Mouse (Mus musculus): ENCODE measurements around the gene Ints1. TPM values are rescaled to one million over a fixed set of nuclear protein-coding genes. Genes with fewer than 3 reads are reported as not detected.

The Ints1 gene
- polyA plus RNA-seq, 1 experiment from 2014 or later: 35.4 TPM

DNA sequence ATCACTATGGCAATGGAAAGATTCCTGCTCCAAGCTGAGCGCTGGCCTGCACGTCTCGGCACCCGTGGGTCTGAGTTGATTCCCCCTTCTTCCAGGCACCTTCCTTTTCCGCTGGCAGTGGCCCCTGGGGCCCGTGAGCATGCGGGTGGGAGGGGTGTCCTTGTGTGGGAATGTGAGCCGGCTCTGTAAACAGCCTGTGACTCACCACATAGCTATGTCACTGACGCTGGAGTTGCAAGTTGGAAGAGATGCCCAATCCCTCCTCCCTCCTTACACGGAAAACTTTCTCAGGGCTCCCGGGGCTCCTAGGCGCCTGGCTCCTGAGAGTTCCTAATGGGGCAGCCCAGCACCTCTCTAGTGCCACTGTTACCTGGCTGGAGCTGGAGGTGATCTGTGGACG is 21.4 kb upstream of the Ints1 start:
- H3K9me3 ChIP-seq (ENCODE audit: control insufficient read depth, low read length): no peaks in the 10 kb centered on the region
- peak; percentile 30; the same call in 1 of the 2 replicates for ATAC-seq (ENCODE audit: low read depth)
- H3K4me1 ChIP-seq (ENCODE audit: control insufficient read depth, insufficient read depth, low read length): peaks cover 45% of the 10 kb centered on the region
- H3K9ac ChIP-seq (replicated peaks; ENCODE audit: low read depth, low read length): 0 out of 2 replicates have a peak overlapping the region, but pooled peaks have one; percentile 54
- peak overlapping the region; percentile 91 for H3K27ac ChIP-seq (ENCODE audit: low read depth, low read length)
- no peaks in the 10 kb centered on the region for H3K27me3 ChIP-seq (ENCODE audit: control insufficient read depth, insufficient read depth, low read length)
- WGBS: 16% methylated on average over 13 of the region's 13 CpGs
- 0 out of 2 replicates have a peak, but pooled peaks cover 3% of the 10 kb centered on the region for H3K36me3 ChIP-seq (ENCODE audit: control insufficient read depth, insufficient read depth, low read length)
- H3K4me2 ChIP-seq (ENCODE audit: low read depth, low read length): peak overlapping the region; percentile 60
- no peak overlapping the region for H3K4me3 ChIP-seq (ENCODE audit: low read depth, low read length)

DNA sequence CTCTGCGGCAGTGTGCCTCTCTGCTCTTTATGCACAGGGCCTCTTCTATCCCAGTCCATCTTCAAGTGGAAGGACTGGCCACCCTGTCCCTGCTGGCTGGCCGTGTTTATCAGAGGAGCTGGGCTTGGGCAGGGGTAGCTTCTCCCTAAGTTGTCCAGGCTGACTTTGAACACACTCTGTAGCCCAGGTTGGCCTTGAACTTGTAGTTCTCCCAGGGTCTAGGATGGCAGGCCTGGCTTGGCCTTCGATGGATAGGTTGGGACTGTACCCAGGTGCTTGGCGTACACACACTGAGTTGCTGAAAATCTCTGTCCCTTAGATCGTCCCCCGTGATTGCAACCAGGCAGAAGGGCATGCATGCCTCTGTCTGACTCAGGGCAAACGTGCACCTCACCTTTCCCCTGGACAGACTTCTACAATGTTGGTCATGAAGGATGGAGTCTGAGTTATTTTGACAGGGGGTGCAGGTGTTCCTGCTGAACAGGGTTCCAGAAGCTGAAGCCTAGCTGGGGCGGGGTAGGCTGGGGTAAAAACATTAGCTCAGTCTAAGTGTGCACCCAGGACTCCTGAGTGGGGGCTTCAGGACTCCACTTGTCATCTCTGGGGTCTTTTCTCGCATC is 20.6 kb upstream of the Ints1 start:
- Histone ChIP-seq H3K27me3 (ENCODE audit: control insufficient read depth, insufficient read depth, low read length) (no peaks in the 10 kb centered on the region), H3K4me3 (ENCODE audit: low read depth, low read length) (no peak overlapping the region), H3K4me2 (ENCODE audit: low read depth, low read length) (no peak overlapping the region), H3K9me3 (ENCODE audit: control insufficient read depth, low read length) (no peaks in the 10 kb centered on the region), H3K9ac (replicated peaks; ENCODE audit: low read depth, low read length) (no peak overlapping the region; the same call in 1 of the 2 replicates), H3K27ac (ENCODE audit: low read depth, low read length) (peak overlapping the region; percentile 34; the same call in 1 of the 2 replicates), H3K4me1 (ENCODE audit: control insufficient read depth, insufficient read depth, low read length) (peaks cover 47% of the 10 kb centered on the region), H3K36me3 (ENCODE audit: control insufficient read depth, insufficient read depth, low read length) (0 out of 2 replicates have a peak, but pooled peaks cover 3% of the 10 kb centered on the region)
- ATAC-seq (ENCODE audit: low read depth): no peak
- WGBS: 79% methylated on average over 9 of the region's 9 CpGs

DNA sequence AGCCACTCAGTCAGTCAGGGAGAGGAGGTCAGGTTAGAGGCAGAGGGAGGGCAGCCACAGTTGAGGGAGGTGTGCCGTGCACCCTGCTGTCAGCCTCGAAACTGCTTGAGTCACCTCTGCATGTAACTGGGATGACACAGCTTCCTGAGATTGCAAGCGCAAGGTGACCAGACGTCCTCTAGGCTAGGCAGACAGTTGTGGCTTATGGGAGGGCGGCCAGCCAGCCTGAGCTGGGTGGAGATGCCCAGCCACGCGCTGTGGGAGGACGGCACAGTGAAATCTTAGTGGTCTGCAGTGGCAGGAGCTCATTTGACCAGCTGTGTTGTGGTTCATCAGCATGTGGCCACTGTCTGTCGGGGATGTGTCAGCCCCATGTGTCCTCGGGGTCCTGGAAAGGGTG is 19.5 kb upstream of the Ints1 start:
- Histone ChIP-seq H3K36me3 (ENCODE audit: control insufficient read depth, insufficient read depth, low read length) (no peaks in the 10 kb centered on the region), H3K4me1 (ENCODE audit: control insufficient read depth, insufficient read depth, low read length) (peaks cover 49% of the 10 kb centered on the region), H3K4me3 (ENCODE audit: low read depth, low read length) (no peak overlapping the region), H3K27me3 (ENCODE audit: control insufficient read depth, insufficient read depth, low read length) (no peaks in the 10 kb centered on the region), H3K9ac (replicated peaks; ENCODE audit: low read depth, low read length) (no peak overlapping the region), H3K4me2 (ENCODE audit: low read depth, low read length) (no peak overlapping the region), H3K27ac (ENCODE audit: low read depth, low read length) (no peak overlapping the region), H3K9me3 (ENCODE audit: control insufficient read depth, low read length) (no peaks in the 10 kb centered on the region)
- no peak for ATAC-seq (ENCODE audit: low read depth)
- WGBS: 72% methylated on average over 10 of the region's 10 CpGs

DNA sequence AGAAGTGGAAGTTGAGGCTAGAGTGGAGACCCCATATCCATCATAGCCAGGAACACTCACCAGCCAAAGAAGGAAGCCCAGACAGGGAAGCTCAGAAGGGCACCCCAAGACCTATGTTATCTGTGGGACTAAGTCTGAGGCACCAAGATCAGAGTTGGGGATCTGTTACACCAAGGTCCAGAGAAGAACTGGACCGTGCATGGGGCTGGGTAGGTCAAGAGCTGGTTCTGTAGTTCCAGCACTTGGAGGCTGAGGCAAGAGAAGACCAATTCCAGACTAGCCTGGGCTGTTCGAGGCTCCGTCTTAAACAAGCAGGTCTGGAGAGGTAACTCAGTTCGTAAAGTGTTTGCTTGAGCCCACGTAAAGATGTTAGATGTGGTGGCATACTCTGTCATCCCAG is 18.7 kb upstream of the Ints1 start:
- H3K4me1 ChIP-seq (ENCODE audit: control insufficient read depth, insufficient read depth, low read length): peaks cover 47% of the 10 kb centered on the region
- no peak overlapping the region for H3K4me3 ChIP-seq (ENCODE audit: low read depth, low read length)
- ATAC-seq (ENCODE audit: low read depth): no peak
- 97% methylated on average over 5 of the region's 5 CpGs for WGBS
- no peaks in the 10 kb centered on the region for H3K27me3 ChIP-seq (ENCODE audit: control insufficient read depth, insufficient read depth, low read length)
- H3K9ac ChIP-seq (replicated peaks; ENCODE audit: low read depth, low read length): no peak overlapping the region
- H3K4me2 ChIP-seq (ENCODE audit: low read depth, low read length): no peak overlapping the region
- H3K36me3 ChIP-seq (ENCODE audit: control insufficient read depth, insufficient read depth, low read length): no peaks in the 10 kb centered on the region
- H3K9me3 ChIP-seq (ENCODE audit: control insufficient read depth, low read length): no peaks in the 10 kb centered on the region
- no peak overlapping the region for H3K27ac ChIP-seq (ENCODE audit: low read depth, low read length)

DNA sequence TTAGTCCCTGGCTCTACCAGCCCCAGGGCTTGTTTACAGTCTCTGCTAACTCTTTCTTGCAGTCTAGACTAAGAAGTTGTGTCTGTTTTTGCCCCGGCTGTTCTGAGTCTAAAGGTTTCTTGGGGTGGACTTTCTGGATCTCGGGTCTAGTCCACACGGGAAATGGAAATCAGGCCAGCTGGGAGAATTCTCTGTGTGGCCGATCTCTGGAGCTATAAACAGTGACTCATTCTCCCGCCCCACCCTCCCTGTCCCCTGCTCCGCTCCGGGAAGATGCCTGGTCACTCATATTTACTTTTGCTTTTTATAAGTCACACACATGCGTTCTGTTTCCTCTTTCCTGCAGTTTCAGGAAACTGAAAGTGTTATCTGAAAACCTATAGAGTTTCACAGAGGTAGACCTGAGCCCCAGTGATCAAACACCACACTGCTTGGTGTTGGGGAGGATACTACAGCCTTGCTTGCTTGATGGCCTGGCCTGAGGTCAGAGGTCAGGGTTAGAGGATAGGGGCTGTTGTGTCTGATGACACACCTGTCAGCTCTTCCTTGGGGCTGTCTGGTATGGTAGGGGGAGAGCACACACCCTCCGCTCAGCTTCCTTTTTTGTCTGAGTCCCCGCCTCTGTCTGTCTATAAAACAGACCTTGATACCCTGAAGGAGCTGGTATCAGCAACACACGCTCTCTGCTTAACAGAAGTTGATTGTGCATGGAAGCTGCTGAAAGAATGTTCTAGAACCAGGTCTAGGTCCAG is 18.0 kb upstream of the Ints1 start:
- Histone ChIP-seq H3K4me1 (ENCODE audit: control insufficient read depth, insufficient read depth, low read length) (peaks cover 41% of the 10 kb centered on the region), H3K36me3 (ENCODE audit: control insufficient read depth, insufficient read depth, low read length) (no peaks in the 10 kb centered on the region), H3K27ac (ENCODE audit: low read depth, low read length) (no peak overlapping the region), H3K4me2 (ENCODE audit: low read depth, low read length) (no peak overlapping the region), H3K9ac (replicated peaks; ENCODE audit: low read depth, low read length) (0 out of 2 replicates have a peak overlapping the region, but pooled peaks have one; percentile 21), H3K27me3 (ENCODE audit: control insufficient read depth, insufficient read depth, low read length) (no peaks in the 10 kb centered on the region), H3K4me3 (ENCODE audit: low read depth, low read length) (no peak overlapping the region), H3K9me3 (ENCODE audit: control insufficient read depth, low read length) (no peaks in the 10 kb centered on the region)
- ATAC-seq (ENCODE audit: low read depth): no peak
- WGBS: 65% methylated on average over 11 of the region's 11 CpGs

DNA sequence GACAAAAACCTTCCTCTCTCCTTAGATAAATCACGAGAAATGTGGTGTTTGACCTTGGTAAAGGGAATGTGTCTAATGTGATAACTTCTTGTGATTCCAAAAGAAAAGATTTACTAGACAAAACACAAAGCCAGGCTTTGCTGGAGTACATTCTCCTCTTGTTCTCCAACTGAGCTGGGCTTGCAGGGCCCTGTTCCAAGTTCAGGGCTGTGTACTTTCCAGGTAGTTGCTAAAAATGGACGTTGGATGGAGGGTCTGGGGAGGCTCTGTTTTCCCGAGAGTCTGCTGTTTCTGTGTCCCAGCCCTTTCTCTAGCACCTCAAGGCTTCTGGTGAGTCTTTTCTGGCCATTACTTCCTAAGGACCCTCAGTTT is 17.5 kb upstream of the Ints1 start:
- Histone ChIP-seq H3K9me3 (ENCODE audit: control insufficient read depth, low read length) (no peaks in the 10 kb centered on the region), H3K27ac (ENCODE audit: low read depth, low read length) (no peak overlapping the region), H3K9ac (replicated peaks; ENCODE audit: low read depth, low read length) (0 out of 2 replicates have a peak overlapping the region, but pooled peaks have one; percentile 21), H3K36me3 (ENCODE audit: control insufficient read depth, insufficient read depth, low read length) (no peaks in the 10 kb centered on the region), H3K4me3 (ENCODE audit: low read depth, low read length) (no peak overlapping the region), H3K27me3 (ENCODE audit: control insufficient read depth, insufficient read depth, low read length) (no peaks in the 10 kb centered on the region), H3K4me2 (ENCODE audit: low read depth, low read length) (peak overlapping the region; percentile 100; the same call in 1 of the 2 replicates), H3K4me1 (ENCODE audit: control insufficient read depth, insufficient read depth, low read length) (peaks cover 35% of the 10 kb centered on the region)
- no peak for ATAC-seq (ENCODE audit: low read depth)
- WGBS: 57% methylated on average over 3 of the region's 3 CpGs

DNA sequence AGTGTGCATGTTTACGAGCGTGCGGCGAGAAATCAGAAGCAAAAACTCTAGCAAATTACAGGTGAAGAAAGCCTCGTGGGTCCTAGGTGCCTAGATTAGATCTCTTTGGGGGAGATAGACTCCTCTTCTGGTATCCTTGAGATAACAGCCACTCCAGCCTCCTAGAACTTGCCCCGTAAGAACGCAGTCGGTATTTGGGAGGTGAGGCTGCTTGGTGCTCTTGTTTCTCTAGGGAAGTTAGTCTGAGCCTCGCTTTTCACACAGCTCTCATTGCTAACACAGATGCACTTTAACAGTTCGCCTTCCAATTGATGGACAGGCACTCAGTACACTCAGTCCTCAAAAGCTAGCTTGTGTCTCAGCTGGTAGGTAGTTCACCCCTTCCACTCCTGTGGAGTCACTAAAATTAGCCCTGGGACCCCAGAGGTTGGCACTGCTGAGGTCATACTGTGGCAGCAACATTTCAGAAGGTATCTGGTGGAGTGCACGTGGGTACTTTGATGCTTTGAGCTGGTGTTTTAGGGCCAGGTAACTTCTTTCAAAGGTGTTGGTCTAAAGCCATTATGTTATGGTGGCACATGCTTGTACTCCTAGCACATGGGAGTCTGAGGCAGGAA is 16.8 kb upstream of the Ints1 start:
- WGBS: 18% methylated on average over 11 of the region's 11 CpGs
- Histone ChIP-seq H3K4me1 (ENCODE audit: control insufficient read depth, insufficient read depth, low read length) (peaks cover 28% of the 10 kb centered on the region), H3K4me2 (ENCODE audit: low read depth, low read length) (peak overlapping the region; percentile 100), H3K27ac (ENCODE audit: low read depth, low read length) (no peak overlapping the region), H3K9me3 (ENCODE audit: control insufficient read depth, low read length) (no peaks in the 10 kb centered on the region), H3K9ac (replicated peaks; ENCODE audit: low read depth, low read length) (peak overlapping the region; percentile 67), H3K36me3 (ENCODE audit: control insufficient read depth, insufficient read depth, low read length) (no peaks in the 10 kb centered on the region), H3K4me3 (ENCODE audit: low read depth, low read length) (peak overlapping the region; percentile 75), H3K27me3 (ENCODE audit: control insufficient read depth, insufficient read depth, low read length) (no peaks in the 10 kb centered on the region)
- no peak for ATAC-seq (ENCODE audit: low read depth)

DNA sequence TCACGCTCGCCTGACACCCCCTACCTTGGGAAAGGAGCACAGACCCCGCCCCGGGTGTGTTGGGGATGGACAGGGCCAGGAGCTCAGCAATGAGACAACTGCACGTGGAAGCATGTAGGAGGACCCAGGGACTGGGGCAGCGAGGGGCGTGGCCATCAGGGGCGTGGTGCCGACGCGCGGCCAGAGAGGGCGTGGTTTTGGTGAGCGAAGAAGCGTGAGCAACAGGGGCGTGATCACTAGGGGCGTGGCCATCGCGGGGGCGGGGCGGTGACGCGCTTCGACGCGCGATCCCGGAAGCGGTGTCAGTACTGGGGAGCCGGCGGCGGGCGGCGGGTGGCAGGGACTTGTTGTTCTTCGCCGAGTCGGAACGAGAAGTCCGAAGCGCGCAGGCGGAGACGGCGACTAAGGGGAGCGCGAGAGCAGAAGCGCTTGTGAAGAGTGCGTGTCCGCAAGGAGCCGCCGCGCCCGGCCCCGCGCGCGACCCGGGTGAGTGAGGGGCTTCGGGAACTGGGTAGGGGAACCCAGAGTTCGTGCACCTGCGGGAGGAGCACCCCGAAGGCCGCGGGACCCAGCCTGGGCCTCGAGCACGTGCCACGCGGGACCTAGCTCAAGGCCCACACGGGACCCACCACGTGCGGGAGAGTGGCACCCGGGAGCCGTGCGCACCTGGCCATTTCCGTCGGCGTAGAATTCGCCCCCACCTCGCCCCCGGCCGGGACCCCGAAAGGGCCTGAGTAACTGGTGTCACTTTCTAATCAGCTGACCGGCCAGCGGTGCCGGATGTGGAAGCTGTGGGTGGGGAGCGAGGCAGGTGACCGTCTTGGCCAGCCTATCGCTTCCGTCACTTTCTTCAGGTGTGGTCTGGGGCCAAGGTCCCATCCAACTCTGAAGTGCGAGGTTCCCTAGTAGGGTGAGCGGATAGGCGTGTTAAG is 16.0 kb upstream of the Ints1 start, which contains the start of gene Mafk:
Gene Mafk, plus strand, starts transcription at position 287 of the 932 bp plus-strand sequence.
- no peaks in the 10 kb centered on the region for H3K9me3 ChIP-seq (ENCODE audit: control insufficient read depth, low read length)
- ATAC-seq (ENCODE audit: low read depth): peak; percentile 84
- no peaks in the 10 kb centered on the region for H3K27me3 ChIP-seq (ENCODE audit: control insufficient read depth, insufficient read depth, low read length)
- peak within 1 kb of the TSS; percentile 67 for H3K9ac ChIP-seq (replicated peaks; ENCODE audit: low read depth, low read length)
- WGBS: under 1% methylated on average over 92 of the region's 92 CpGs
- no peaks in the 10 kb centered on the region for H3K36me3 ChIP-seq (ENCODE audit: control insufficient read depth, insufficient read depth, low read length)
- H3K4me1 ChIP-seq (ENCODE audit: control insufficient read depth, insufficient read depth, low read length): peaks cover 21% of the 10 kb centered on the region
- H3K27ac ChIP-seq (ENCODE audit: low read depth, low read length): 0 out of 2 replicates have a peak within 1 kb of the TSS, but pooled peaks have one; percentile 22
- peak within 1 kb of the TSS; percentile 100 for H3K4me2 ChIP-seq (ENCODE audit: low read depth, low read length)
- H3K4me3 ChIP-seq (ENCODE audit: low read depth, low read length): peak within 1 kb of the TSS; percentile 75
